Mouse (Mus musculus): ENCODE results near the gene Zfp101.

Zfp101 gene

GRCm38 (mm10) chr17:33394182-33395034, at the start of gene Zfp101:
TSS of gene Zfp101 (minus strand) at chr17:33394641.
- in situ Hi-C loops (cut with MboI, MseI): no loop called here

- in situ Hi-C loops (cut with MboI, MseI): no loop called here
Observed at GRCm38 (mm10) chr17:33441159-33441558, 46.7 kb upstream of the Zfp101 start.

GRCm38 (mm10) chr17:33439922-33440321, 45.5 kb upstream of the Zfp101 start:
- in situ Hi-C loops (cut with MboI, MseI): no loop called here

- in situ Hi-C loops (cut with MboI, MseI): no loop called here
Observed at GRCm38 (mm10) chr17:33439148-33439547, 44.7 kb upstream of the Zfp101 start.

GRCm38 (mm10) chr17:33432019-33432946, 37.8 kb upstream of the Zfp101 start, which contains the start of gene Actl9:
TSS of gene Actl9 (plus strand) at chr17:33432896.
- in situ Hi-C loops (cut with MboI, MseI): no loop called here

- in situ Hi-C loops (cut with MboI, MseI): no loop called here
Observed at GRCm38 (mm10) chr17:33392271-33392670, 2.2 kb downstream of the Zfp101 start.

GRCm38 (mm10) chr17:33385705-33386104, 8.7 kb downstream of the Zfp101 start:
- in situ Hi-C loops (cut with MboI, MseI): no loop called here

GRCm38 (mm10) chr17:33372795-33373194, 21.6 kb downstream of the Zfp101 start:
- in situ Hi-C loops (cut with MboI, MseI): no loop called here

GRCm38 (mm10) chr17:33358411-33359384, 35.7 kb downstream of the Zfp101 start, which contains the start of gene Zfp81:
TSS of gene Zfp81 (minus strand) at chr17:33358878.
- in situ Hi-C loops (cut with MboI, MseI): no loop called here

- in situ Hi-C loops (cut with MboI, MseI): no loop called here
Observed at GRCm38 (mm10) chr17:33352981-33353380, 41.5 kb downstream of the Zfp101 start.

Data from regulatory T cell (primary cell).